Mouse (Mus musculus) bone marrow, adult 2 months (tissue): Measurements from ENCODE around the gene Cnpy3. TPM values are rescaled to one million over a fixed set of nuclear protein-coding genes. Genes with fewer than 3 reads are reported as not detected.

ENCODE experiments used
- H3K27ac ChIP-seq: fragments of 200-500 bp; 2 replicates; pipeline ENCODE4 v1.5.1; 2012; ENCODE audit warnings: low read depth, mild to moderate bottlenecking, control low read depth, inconsistent platforms, low read length; ENCODE audit not compliant: control insufficient read depth, poor library complexity, insufficient read depth
- H3K4me1 ChIP-seq: fragments of 200-500 bp; 2 replicates; pipeline ENCODE4 v1.6.1; 2011; ENCODE audit warnings: low read length; ENCODE audit not compliant: control insufficient read depth, insufficient read depth
- H3K4me3 ChIP-seq: fragments of 200-500 bp; replicated peaks from 2 replicates; pipeline ENCODE3; 2011; ENCODE audit warnings: mild to moderate bottlenecking, low read depth, low read length, control low read depth; ENCODE audit not compliant: control insufficient read depth
- CTCF ChIP-seq: fragments of 200-500 bp; IDR thresholded peaks from 2 replicates; pipeline ENCODE4 v1.5.1; 2011; ENCODE audit warnings: low read length, control low read depth; ENCODE audit not compliant: control insufficient read depth, insufficient read depth
- POLR2A ChIP-seq: fragments of 200-500 bp; IDR thresholded peaks from 2 replicates; pipeline ENCODE4 v1.6.1; 2011; ENCODE audit warnings: low read depth, mild to moderate bottlenecking, control low read depth, low read length, borderline replicate concordance; ENCODE audit not compliant: control insufficient read depth
- WGBS: fragments of 180-500 bp; shearing (Covaris S2); methylation state at CpG from one replicate; pipeline ENCODE4 v1.1.7; 2018; 5-methylcytosine and 5-hydroxymethylcytosine counted together
- polyA plus RNA-seq: library from polyadenylated mRNA; stranded (reverse); fragments of >200 nt; gene quantifications from 2 replicates; pipeline ENCODE4 v1.2.4, GENCODE M21; 2011; ENCODE audit warnings: low replicate concordance; ENCODE audit not compliant: missing spikeins, insufficient read depth, insufficient read length

Gene Cnpy3
- polyA plus RNA-seq, 1 experiment, result 46.3 TPM

GRCm38 (mm10) chr17:46782341-46783221 lies 30.6 kb upstream of the Cnpy3 start, which contains the start of gene Rpl7l1:
Gene Rpl7l1, minus strand, starts transcription at chr17:46782672.
- H3K4me1 ChIP-seq, result no peaks in the 10 kb centered on the region
- WGBS, result under 1% methylated on average over 44 of the region's 44 CpGs
- peak within 1 kb of the TSS; percentile 96 for H3K4me3 ChIP-seq
- TF ChIP-seq CTCF, result peak; percentile 46
- peak; percentile 89 for TF ChIP-seq POLR2A
- peak within 1 kb of the TSS; percentile 70 for H3K27ac ChIP-seq

DNA sequence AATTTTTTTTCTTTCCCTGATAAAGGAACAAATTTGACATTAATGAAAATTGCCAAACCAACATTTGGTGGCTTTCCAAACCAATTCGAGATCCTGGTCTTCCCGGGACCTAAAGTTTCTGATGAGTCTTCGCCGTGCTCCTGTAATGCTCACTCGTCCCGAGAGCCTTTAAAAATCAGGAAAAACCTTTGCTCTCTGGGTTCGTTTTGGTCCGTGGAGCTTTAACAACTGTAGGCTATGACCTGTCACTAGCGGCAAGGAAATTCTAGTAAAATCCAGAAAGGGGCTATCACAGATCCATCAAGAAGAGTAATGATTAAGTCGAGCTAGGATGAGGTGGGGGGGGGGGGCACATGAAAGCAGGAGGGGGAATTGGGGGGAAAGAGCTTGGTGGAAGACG lies 29.9 kb upstream of the Cnpy3 start:
- Histone ChIP-seq H3K27ac (peak overlapping the region; percentile 67; the same call in 1 of the 2 replicates), H3K4me3 (peak overlapping the region; percentile 96), H3K4me1 (no peaks in the 10 kb centered on the region)
- WGBS, result 2% methylated on average over 11 of the region's 11 CpGs
- no peak for TF ChIP-seq POLR2A
- TF ChIP-seq CTCF, result no peak

- no peaks in the 10 kb centered on the region for H3K4me1 ChIP-seq
- no peak overlapping the region for H3K4me3 ChIP-seq
- H3K27ac ChIP-seq, result no peak overlapping the region
- WGBS, result 95% methylated on average over 3 of the region's 3 CpGs
- TF ChIP-seq CTCF (no peak), POLR2A (no peak)
Measured at GRCm38 (mm10) chr17:46776087-46776486, 24.1 kb upstream of the Cnpy3 start.

DNA sequence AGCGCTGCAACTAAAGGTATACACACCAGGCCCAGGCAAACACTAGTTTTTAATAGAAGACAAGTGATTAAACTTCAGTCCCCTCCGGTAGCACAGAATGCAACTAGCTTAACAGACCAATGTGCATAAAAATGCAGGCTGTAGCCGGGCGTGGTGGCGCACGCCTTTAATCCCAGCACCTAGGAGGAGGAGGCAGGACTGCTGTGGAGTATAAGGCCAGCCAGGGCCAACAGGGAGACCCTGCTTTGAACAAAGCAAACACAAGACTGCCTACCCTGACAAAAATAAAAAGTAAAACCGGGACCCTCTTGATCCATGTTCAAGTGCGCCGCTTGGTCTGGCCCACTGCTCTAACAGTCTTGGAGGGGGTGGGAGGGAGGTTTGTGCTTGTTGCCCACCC lies 23.1 kb upstream of the Cnpy3 start:
- no peak overlapping the region for H3K4me3 ChIP-seq
- WGBS, result 91% methylated on average over 9 of the region's 9 CpGs
- TF ChIP-seq POLR2A, result no peak
- no peak for TF ChIP-seq CTCF
- H3K4me1 ChIP-seq, result no peaks in the 10 kb centered on the region
- no peak overlapping the region for H3K27ac ChIP-seq

GRCm38 (mm10) chr17:46774131-46774472 lies 22.1 kb upstream of the Cnpy3 start:
- no peaks in the 10 kb centered on the region for H3K4me1 ChIP-seq
- 56% methylated on average over 2 of the region's 2 CpGs for WGBS
- no peak overlapping the region for H3K4me3 ChIP-seq
- no peak overlapping the region for H3K27ac ChIP-seq
- no peak for TF ChIP-seq POLR2A
- no peak for TF ChIP-seq CTCF

DNA sequence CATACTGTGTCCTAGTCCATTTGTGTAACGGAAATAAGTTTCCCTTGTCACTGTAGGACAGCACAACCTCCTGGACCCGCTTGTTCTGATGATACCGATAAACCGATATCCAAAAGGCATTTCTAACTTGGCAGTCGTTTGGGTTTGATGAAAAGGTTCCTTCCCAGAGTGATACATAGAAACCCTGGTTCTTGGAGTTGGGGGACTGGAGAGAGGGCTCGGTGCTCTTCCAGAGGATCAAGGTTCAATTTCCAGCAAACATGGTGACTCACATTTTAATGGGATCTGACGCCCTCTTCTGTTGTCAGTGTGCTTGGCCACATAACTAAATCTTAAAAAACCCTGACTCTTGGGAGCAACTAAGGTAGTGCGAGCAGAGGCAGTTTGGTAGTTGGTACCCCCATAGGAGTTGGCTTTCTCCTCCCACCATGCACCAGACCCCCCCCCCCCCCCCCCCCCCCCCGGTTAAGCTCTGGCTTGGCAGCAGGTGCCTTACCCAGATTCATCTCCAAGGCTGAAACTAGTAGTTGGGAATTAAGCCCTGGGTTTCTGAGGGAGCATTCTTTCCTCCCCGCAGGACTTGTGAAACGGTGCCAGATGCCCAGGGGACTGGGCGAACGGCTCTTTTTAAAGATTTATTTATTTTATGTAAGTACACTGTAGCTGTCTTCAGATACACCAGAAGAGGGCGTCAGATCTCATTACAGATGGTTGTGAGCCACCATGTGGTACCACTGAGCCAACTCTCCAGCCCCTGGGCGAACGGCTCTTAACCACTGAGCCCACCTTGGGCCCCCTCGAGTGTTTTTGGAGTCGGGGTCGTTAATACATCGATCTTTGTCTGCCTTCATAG lies 21.5 kb upstream of the Cnpy3 start:
- peak overlapping the region; percentile 93 for H3K4me3 ChIP-seq
- H3K4me1 ChIP-seq, result no peaks in the 10 kb centered on the region
- peak overlapping the region; percentile 61; the same call in 1 of the 2 replicates for H3K27ac ChIP-seq
- TF ChIP-seq CTCF, result no peak
- 8% methylated on average over 20 of the region's 20 CpGs for WGBS

GRCm38 (mm10) chr17:46772404-46773277 lies 20.6 kb upstream of the Cnpy3 start, which contains the start of gene 2310039H08Rik:
Gene 2310039H08Rik, plus strand, starts transcription at chr17:46772635.
- peak within 1 kb of the TSS; percentile 61 for H3K27ac ChIP-seq
- TF ChIP-seq POLR2A (peak; percentile 70; the same call in 1 of the 2 replicates), CTCF (no peak)
- WGBS, result under 1% methylated on average over 50 of the region's 50 CpGs
- H3K4me3 ChIP-seq, result peak within 1 kb of the TSS; percentile 93
- H3K4me1 ChIP-seq, result no peaks in the 10 kb centered on the region
